Mouse (Mus musculus): Measurements from ENCODE around the gene Prkar1b. TPM values are rescaled to one million over a fixed set of nuclear protein-coding genes. Genes with fewer than 3 reads are reported as not detected.

Prkar1b gene
- 23.6 and 25.0 TPM in 2 replicates for polyA plus RNA-seq (2012; rRNA removed)

DNA sequence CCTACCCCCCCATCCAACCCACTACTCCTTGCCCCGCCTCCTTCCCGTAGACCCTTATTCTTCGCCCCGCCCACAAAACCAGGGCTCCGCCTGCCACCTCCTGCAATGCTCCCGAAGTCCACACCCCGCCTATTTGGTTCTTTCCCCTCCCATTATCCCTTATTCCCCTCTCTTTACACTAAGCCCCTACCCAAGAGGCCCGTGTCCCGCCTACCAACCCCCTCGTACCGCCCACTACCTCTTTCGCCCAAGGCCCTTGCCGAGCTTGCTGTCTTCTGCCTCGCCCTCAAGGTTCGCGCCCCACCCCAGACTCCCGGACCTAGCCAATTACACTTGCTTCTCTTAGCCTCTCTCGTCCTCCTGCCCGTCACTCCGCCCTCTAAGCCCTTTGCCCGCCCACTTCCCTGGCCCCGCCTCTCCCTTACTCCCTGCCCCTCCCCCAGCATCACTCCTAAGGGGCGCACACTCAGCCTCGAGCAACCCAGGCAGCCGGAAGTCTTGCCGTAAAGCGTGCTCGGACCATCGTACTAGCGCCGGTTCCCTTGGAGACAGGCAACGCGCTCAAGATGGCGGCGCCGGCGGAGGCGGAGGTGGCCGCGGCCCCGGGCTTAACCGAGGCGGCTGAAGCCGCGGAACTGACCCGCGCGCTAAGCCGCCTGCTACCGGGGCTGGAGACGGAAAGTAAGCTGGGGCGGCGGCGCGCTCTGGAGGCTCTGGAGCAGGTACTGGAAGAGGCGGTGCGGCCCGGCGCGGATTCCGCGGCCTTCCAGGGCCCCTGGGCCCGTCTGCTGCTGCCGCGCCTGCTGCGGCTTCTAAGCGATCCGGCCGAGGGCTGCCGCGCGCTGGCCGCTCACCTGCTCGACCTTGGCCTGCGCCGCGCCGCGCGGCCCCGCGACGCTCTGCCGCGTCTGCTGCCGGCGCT is at the start of gene Prkar1b, which contains the start of gene Dnaaf5:
Gene Prkar1b (minus strand): TSS at position 321 of the 922 bp plus-strand sequence.
Gene Dnaaf5 (plus strand): TSS at position 543 of the 922 bp plus-strand sequence.

GRCm38 (mm10) chr5:138997171-138997788 is 152.5 kb downstream of the Prkar1b start, which contains the start of gene Pdgfa:
Gene Pdgfa (minus strand): TSS chr5:138997370.

Other genes starting within 250 kb of the Prkar1b start
- gene Pdgfa, start 152.6 kb downstream of the Prkar1b start, polyA plus RNA-seq (2012; rRNA removed) = 36.0 and 48.9 TPM in 2 replicates
- 40.9 and 59.5 TPM in 2 replicates for gene Dnaaf5, start 222 bp upstream of the Prkar1b start, polyA plus RNA-seq (2012; rRNA removed)
- gene Sun1, start 50.6 kb upstream of the Prkar1b start, polyA plus RNA-seq (2012; rRNA removed) = 56.8 and 64.1 TPM in 2 replicates
- 306 and 544 TPM in 2 replicates for gene Get4, start 102.3 kb upstream of the Prkar1b start, polyA plus RNA-seq (2012; rRNA removed)
- 6.9 and 7.4 TPM in 2 replicates for gene Adap1, start 175.6 kb upstream of the Prkar1b start, polyA plus RNA-seq (2012; rRNA removed)
- gene Cox19, start 201.4 kb upstream of the Prkar1b start, polyA plus RNA-seq (2012; rRNA removed) = 56.4 and 75.0 TPM in 2 replicates
- gene Cyp2w1, start 202.6 kb upstream of the Prkar1b start, polyA plus RNA-seq (2012; rRNA removed) = 0.50 and 1.6 TPM in 2 replicates
- gene Gpr146, start 227.7 kb upstream of the Prkar1b start, polyA plus RNA-seq (2012; rRNA removed) = 30.7 and 31.7 TPM in 2 replicates

Data from ovary, adult 2 months (tissue).